Mouse (Mus musculus): ENCODE results near the gene Atf6b. TPM values are rescaled to one million over a fixed set of nuclear protein-coding genes. Genes with fewer than 3 reads are reported as not detected.

Atf6b gene
- polyA plus RNA-seq, 1 experiment = 61.0 TPM

- no peak for DNase-seq (ENCODE audit: low read depth, low spot score)
- WGBS = 46% methylated on average over 10 of the region's 10 CpGs
Observed at GRCm38 (mm10) chr17:34645256-34645829, 1.6 kb upstream of the Atf6b start.

- WGBS = 88% methylated on average over 30 of the region's 30 CpGs
- DNase-seq (ENCODE audit: low read depth, low spot score) = no peak
Observed at GRCm38 (mm10) chr17:34645831-34646511, 975 bp upstream of the Atf6b start.

GRCm38 (mm10) chr17:34648141-34648890 is 1.4 kb downstream of the Atf6b start:
- DNase-seq (ENCODE audit: low read depth, low spot score) = no peak
- 84% methylated on average over 16 of the region's 16 CpGs for WGBS

GRCm38 (mm10) chr17:34649106-34649864 is 2.3 kb downstream of the Atf6b start:
- WGBS = 81% methylated on average over 18 of the region's 18 CpGs
- DNase-seq (ENCODE audit: low read depth, low spot score) = no peak

- 89% methylated on average over 14 of the region's 14 CpGs for WGBS
- DNase-seq (ENCODE audit: low read depth, low spot score) = no peak
Observed at GRCm38 (mm10) chr17:34650781-34651180, 3.8 kb downstream of the Atf6b start.

GRCm38 (mm10) chr17:34651507-34652221 is 4.7 kb downstream of the Atf6b start:
- DNase-seq (ENCODE audit: low read depth, low spot score) = no peak
- WGBS = 52% methylated on average over 19 of the region's 19 CpGs

GRCm38 (mm10) chr17:34652546-34652945 is 5.6 kb downstream of the Atf6b start:
- 95% methylated on average over 10 of the region's 10 CpGs for WGBS
- no peak for DNase-seq (ENCODE audit: low read depth, low spot score)

- no peak for DNase-seq (ENCODE audit: low read depth, low spot score)
- 91% methylated on average over 8 of the region's 8 CpGs for WGBS
Observed at GRCm38 (mm10) chr17:34652985-34653384, 6.0 kb downstream of the Atf6b start.

- peak; percentile 50 for DNase-seq (ENCODE audit: low read depth, low spot score)
Observed at GRCm38 (mm10) chr17:34653746-34654285, 6.9 kb downstream of the Atf6b start.

GRCm38 (mm10) chr17:34654392-34654791 is 7.4 kb downstream of the Atf6b start:
- 87% methylated on average over 13 of the region's 13 CpGs for WGBS
- no peak for DNase-seq (ENCODE audit: low read depth, low spot score)

More at GRCm38 (mm10) chr17:34653746-34654285, 6.9 kb downstream of the Atf6b start:
- 63% methylated on average over 9 of the region's 9 CpGs for WGBS

GRCm38 (mm10) chr17:34655160-34655559 is 8.2 kb downstream of the Atf6b start:
- no peak for DNase-seq (ENCODE audit: low read depth, low spot score)
- 57% methylated on average over 7 of the region's 7 CpGs for WGBS

- 9% methylated on average over 4 of the region's 4 CpGs for WGBS
- DNase-seq (ENCODE audit: low read depth, low spot score) = no peak
Observed at GRCm38 (mm10) chr17:34655581-34655991, 8.6 kb downstream of the Atf6b start.

- WGBS = 54% methylated on average over 8 of the region's 8 CpGs
- DNase-seq (ENCODE audit: low read depth, low spot score) = no peak
Observed at GRCm38 (mm10) chr17:34656666-34657065, 9.7 kb downstream of the Atf6b start.

- no peak for DNase-seq (ENCODE audit: low read depth, low spot score)
- WGBS = 33% methylated on average over 2 of the region's 2 CpGs
Observed at GRCm38 (mm10) chr17:34657271-34657670, 10.3 kb downstream of the Atf6b start.

- no peak for DNase-seq (ENCODE audit: low read depth, low spot score)
- WGBS = 54% methylated on average over 2 of the region's 2 CpGs
Observed at GRCm38 (mm10) chr17:34658145-34658544, 11.2 kb downstream of the Atf6b start.

GRCm38 (mm10) chr17:34658591-34658990 is 11.6 kb downstream of the Atf6b start:
- WGBS = 67% methylated on average over 3 of the region's 3 CpGs

GRCm38 (mm10) chr17:34659181-34659896 is 12.4 kb downstream of the Atf6b start:
- DNase-seq (ENCODE audit: low read depth, low spot score) = no peak
- 47% methylated on average over 12 of the region's 12 CpGs for WGBS

More at GRCm38 (mm10) chr17:34658591-34658990, 11.6 kb downstream of the Atf6b start:
- no peak for DNase-seq (ENCODE audit: low read depth, low spot score)

GRCm38 (mm10) chr17:34659897-34660214 is 12.9 kb downstream of the Atf6b start:
- 56% methylated on average over 3 of the region's 3 CpGs for WGBS
- no peak for DNase-seq (ENCODE audit: low read depth, low spot score)
